Mouse (Mus musculus) heart, embryonic 11.5 days (tissue): ENCODE results near the gene Ear2. TPM values are rescaled to one million over a fixed set of nuclear protein-coding genes. Genes with fewer than 3 reads are reported as not detected.
"Not testable (repeated sequence)": the region's sequence is repeated elsewhere in the genome, so short reads cannot be mapped to it uniquely, and the experiment has no call there.

Experiments
- ATAC-seq: fragments of 200-750 bp; cut with Nextera tagmentation; replicated peaks from 2 replicates; pipeline ENCODE4 v1.8.0; 2017; ENCODE audit warnings: moderate library complexity; ENCODE audit not compliant: insufficient number of reproducible peaks, low FRiP score, low TSS enrichment
- H3K27ac ChIP-seq: fragments of 300-500 bp; sonication (generic); 2 replicates; pipeline ENCODE4 v1.5.1; 2014; ENCODE audit warnings: mild to moderate bottlenecking, low read depth, low read length
- H3K27me3 ChIP-seq: fragments of 300-500 bp; sonication (generic); 2 replicates; pipeline ENCODE4 v1.6.1; 2014; ENCODE audit warnings: mild to moderate bottlenecking, low read length, mixed read lengths; ENCODE audit not compliant: control insufficient read depth, insufficient read depth
- H3K36me3 ChIP-seq: fragments of 300-500 bp; sonication (generic); 2 replicates; pipeline ENCODE4 v1.6.1; 2014; ENCODE audit warnings: mild to moderate bottlenecking, low read length, moderate library complexity, mixed read lengths; ENCODE audit not compliant: control insufficient read depth, insufficient read depth
- H3K4me1 ChIP-seq: fragments of 300-500 bp; sonication (generic); 2 replicates; pipeline ENCODE4 v1.6.1; 2014; ENCODE audit warnings: low read length; ENCODE audit not compliant: control insufficient read depth, insufficient read depth
- H3K4me2 ChIP-seq: fragments of 300-500 bp; sonication (generic); 2 replicates; pipeline ENCODE4 v1.6.1; 2014; ENCODE audit warnings: mild to moderate bottlenecking, moderate library complexity
- H3K4me3 ChIP-seq: fragments of 300-500 bp; sonication (generic); 2 replicates; pipeline ENCODE4 v1.5.1; 2014; ENCODE audit warnings: low read depth, low read length
- H3K9ac ChIP-seq: fragments of 300-500 bp; sonication (generic); 2 replicates; pipeline ENCODE4 v1.6.1; 2014; ENCODE audit warnings: mild to moderate bottlenecking, low read depth, low read length, moderate library complexity
- H3K9me3 ChIP-seq: fragments of 300-500 bp; sonication (generic); replicated peaks from 2 replicates; pipeline ENCODE4 v1.6.1; 2016; ENCODE audit warnings: low read length; ENCODE audit not compliant: control insufficient read depth
- WGBS: fragments of 180-500 bp; shearing (Covaris S2); extraction: QIAGEN DNeasy Blood & Tissue Kit; methylation state at CpG from one replicate; pipeline ENCODE4 v1.1.7; 2014; ENCODE audit not compliant: insufficient replicate concordance; 5-methylcytosine and 5-hydroxymethylcytosine counted together
- polyA plus RNA-seq: library from polyadenylated mRNA; unstranded; fragments of >200 nt; fragmentation: Nextera tagmentation; extraction: Ambion mirVana; gene quantifications from 2 replicates; pipeline ENCODE4 v1.2.1, GENCODE M21; 2014

Gene Ear2
- polyA plus RNA-seq, 1 experiment from 2014 or later: not detected

GRCm38 (mm10) chr14:44110981-44111380, 8.5 kb downstream of the Ear2 start:
- no peak overlapping the region for H3K27ac ChIP-seq
- no peaks in the 10 kb centered on the region for H3K4me1 ChIP-seq
- H3K4me3 ChIP-seq: no peak overlapping the region
- no peak overlapping the region for H3K4me2 ChIP-seq
- no peak overlapping the region for H3K9ac ChIP-seq
- ATAC-seq: no peak
- H3K9me3 ChIP-seq: no peaks in the 10 kb centered on the region
- H3K27me3 ChIP-seq: no peaks in the 10 kb centered on the region
- H3K36me3 ChIP-seq: no peaks in the 10 kb centered on the region

GRCm38 (mm10) chr14:44123551-44123950, 21.1 kb downstream of the Ear2 start, which contains the start of gene Gm3327:
Gm3327 (plus strand) TSS chr14:44123851.
- not testable (repeated sequence) for H3K4me3 ChIP-seq, H3K27ac ChIP-seq, ATAC-seq, H3K27me3 ChIP-seq, H3K4me2 ChIP-seq, H3K36me3 ChIP-seq, H3K9ac ChIP-seq, H3K4me1 ChIP-seq, H3K9me3 ChIP-seq
- WGBS: 75% methylated on average over 4 of the region's 4 CpGs

Other genes with a start within 250 kb of the Ear2 start
- not detected in 2 replicates for gene Ear1, start 227.1 kb upstream of the Ear2 start, polyA plus RNA-seq
- not detected in 2 replicates for gene Ear10, start 179.1 kb upstream of the Ear2 start, polyA plus RNA-seq
- gene Gm8113, start 177.3 kb upstream of the Ear2 start, polyA plus RNA-seq: 27.4 and 27.7 TPM in 2 replicates
- gene Ang5, start 145.6 kb upstream of the Ear2 start, polyA plus RNA-seq: not detected in 2 replicates
- not detected in 2 replicates for gene Ang6, start 100.4 kb upstream of the Ear2 start, polyA plus RNA-seq
- not detected in 2 replicates for gene Gm3327, start 21.2 kb downstream of the Ear2 start, polyA plus RNA-seq
- gene Gm8212, start 95.0 kb downstream of the Ear2 start, polyA plus RNA-seq: not detected in 2 replicates
- not detected in 2 replicates for gene 4930503E14Rik, start 110.6 kb downstream of the Ear2 start, polyA plus RNA-seq
- gene Gm8220, start 182.9 kb downstream of the Ear2 start, polyA plus RNA-seq: not detected in 2 replicates
- not detected in 2 replicates for gene Gm5930, start 235.9 kb downstream of the Ear2 start, polyA plus RNA-seq